ENCODE assay signal across 26 mouse cellular contexts in the genomic region with DNA sequence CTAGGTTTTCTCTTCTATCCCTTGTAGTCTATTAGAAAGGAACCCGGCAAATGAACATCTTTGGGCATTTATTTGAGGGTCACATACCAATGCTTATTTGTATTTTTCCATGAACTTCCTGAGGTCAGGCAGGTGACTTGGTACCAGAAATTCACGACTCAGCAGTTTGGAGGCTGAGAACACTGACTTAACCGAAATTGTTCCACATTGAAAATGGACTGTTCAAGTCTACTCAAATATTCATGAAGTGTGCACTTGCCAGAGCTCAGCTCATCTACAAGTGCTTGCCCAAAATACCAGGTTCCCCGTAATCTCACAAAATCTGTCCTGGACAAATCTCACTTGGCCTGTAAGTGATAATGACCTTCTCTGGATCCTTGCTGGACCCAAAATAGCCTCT. TPM values are rescaled to one million over a fixed set of nuclear protein-coding genes. Genes with fewer than 3 reads are reported as not detected.
"Had no signal": no experiment of that assay in that cellular context is flagged by ENCODE, and none has a peak within 500 bp of the region (broad histone marks: within the 10 kb centered on the region; RNA-seq: fewer than 3 reads in every experiment).

No protein-coding gene starts in this region.

- H3K27me3 ChIP-seq: limb, embryonic 12.5 days; limb, embryonic 15.5 days; midbrain, embryonic 13.5 days; neural tube, embryonic 13.5 days had no signal

- H3K4me3 ChIP-seq: left cerebral cortex, adult 2 months; limb, embryonic 12.5 days; limb, embryonic 15.5 days; megakaryocyte, embryonic 14.5 days; midbrain, embryonic 10.5 days; midbrain, embryonic 13.5 days; myocyte; neural tube, embryonic 13.5 days had no signal

- DNase-seq: kidney, adult 11 months; kidney, postnatal 25 days; layer of hippocampus, postnatal 36 days; liver, postnatal 0 days; lung, embryonic 14.5 days; lung, postnatal 36 days; retina, postnatal 1 day; thymus, adult 2 months; thymus, postnatal 14 days; thymus, postnatal 4 days had no signal

- H3K27ac ChIP-seq: left cerebral cortex, adult 2 months; limb, embryonic 12.5 days; limb, embryonic 15.5 days; liver, embryonic 14.5 days; midbrain, embryonic 10.5 days; midbrain, embryonic 13.5 days; neural tube, embryonic 13.5 days had no signal

- H3K36me3 ChIP-seq: limb, embryonic 12.5 days; limb, embryonic 15.5 days; midbrain, embryonic 10.5 days; midbrain, embryonic 13.5 days; neural tube, embryonic 13.5 days had no signal

- H3K9me3 ChIP-seq: limb, embryonic 12.5 days; limb, embryonic 15.5 days; midbrain, embryonic 10.5 days; midbrain, embryonic 13.5 days; neural tube, embryonic 13.5 days had no signal

- H3K9ac ChIP-seq: limb, embryonic 12.5 days; limb, embryonic 15.5 days; liver, embryonic 14.5 days; liver, postnatal 0 days; lung, embryonic 14.5 days; midbrain, embryonic 13.5 days; neural tube, embryonic 13.5 days had no signal

- H3K4me1 ChIP-seq: midbrain, embryonic 13.5 days; neural tube, embryonic 13.5 days had no signal

RNA-seq across cellular contexts. Expression of a gene that starts 41.6 kb away (rescaled TPM):
- total RNA-seq: monocyte, adult 5-6 weeks; neutrophil, adult 5-6 weeks had no signal
- polyA plus RNA-seq: kidney, embryonic 16.5 days; limb, embryonic 12.5 days; liver, embryonic 11.5 days; liver, embryonic 14.5 days; liver, postnatal 0 days; lung, embryonic 14.5 days; midbrain, embryonic 13.5 days; midbrain, embryonic 16.5 days; myocyte; neural tube, embryonic 13.5 days; small intestine, adult 2 months; stomach, embryonic 16.5 days had no signal
